Mouse (Mus musculus) E14TG2a.4 (cell line): Measurements from ENCODE around the gene Pgc.

Experiments used
- H3K27me3 ChIP-seq: 2 replicates; pipeline ENCODE4 v1.6.1; 2014; ENCODE audit warnings: low read length, control low read depth; ENCODE audit not compliant: insufficient read depth
- H3K36me3 ChIP-seq: 2 replicates; pipeline ENCODE4 v1.6.1; 2014; ENCODE audit warnings: low read length, control low read depth; ENCODE audit not compliant: insufficient read depth
- H3K4me1 ChIP-seq: replicated peaks from 2 replicates; pipeline ENCODE4 v1.6.1; 2014; ENCODE audit warnings: low read depth, low read length, control low read depth
- H3K4me3 ChIP-seq: replicated peaks from 2 replicates; pipeline ENCODE4 v1.5.1; 2014; ENCODE audit warnings: mild to moderate bottlenecking, low read length
- H3K9me3 ChIP-seq: 2 replicates; pipeline ENCODE4 v1.6.1; 2014; ENCODE audit warnings: low read length, control low read depth
- CTCF ChIP-seq: conservative IDR thresholded peaks from 2 replicates; pipeline ENCODE4 v1.5.1; 2014; ENCODE audit warnings: low read length
- NANOG ChIP-seq: IDR thresholded peaks from 2 replicates; pipeline ENCODE4 v1.6.1; 2014; ENCODE audit warnings: borderline replicate concordance, low read length, mixed read lengths
- POU5F1 ChIP-seq: IDR thresholded peaks from 2 replicates; pipeline ENCODE4 v1.6.1; 2014; ENCODE audit warnings: low read length, borderline replicate concordance

Pgc gene

GRCm38 (mm10) chr17:47691650-47692049 is 35.0 kb upstream of the Pgc start:
- Histone ChIP-seq H3K4me3 (no peak overlapping the region), H3K36me3 (peaks cover 7% of the 10 kb centered on the region), H3K4me1 (peaks cover 64% of the 10 kb centered on the region), H3K9me3 (no peaks in the 10 kb centered on the region), H3K27me3 (peaks cover 67% of the 10 kb centered on the region)
- TF ChIP-seq NANOG (peak; percentile 44; the same call in 1 of the 2 replicates), POU5F1 (no peak)

DNA sequence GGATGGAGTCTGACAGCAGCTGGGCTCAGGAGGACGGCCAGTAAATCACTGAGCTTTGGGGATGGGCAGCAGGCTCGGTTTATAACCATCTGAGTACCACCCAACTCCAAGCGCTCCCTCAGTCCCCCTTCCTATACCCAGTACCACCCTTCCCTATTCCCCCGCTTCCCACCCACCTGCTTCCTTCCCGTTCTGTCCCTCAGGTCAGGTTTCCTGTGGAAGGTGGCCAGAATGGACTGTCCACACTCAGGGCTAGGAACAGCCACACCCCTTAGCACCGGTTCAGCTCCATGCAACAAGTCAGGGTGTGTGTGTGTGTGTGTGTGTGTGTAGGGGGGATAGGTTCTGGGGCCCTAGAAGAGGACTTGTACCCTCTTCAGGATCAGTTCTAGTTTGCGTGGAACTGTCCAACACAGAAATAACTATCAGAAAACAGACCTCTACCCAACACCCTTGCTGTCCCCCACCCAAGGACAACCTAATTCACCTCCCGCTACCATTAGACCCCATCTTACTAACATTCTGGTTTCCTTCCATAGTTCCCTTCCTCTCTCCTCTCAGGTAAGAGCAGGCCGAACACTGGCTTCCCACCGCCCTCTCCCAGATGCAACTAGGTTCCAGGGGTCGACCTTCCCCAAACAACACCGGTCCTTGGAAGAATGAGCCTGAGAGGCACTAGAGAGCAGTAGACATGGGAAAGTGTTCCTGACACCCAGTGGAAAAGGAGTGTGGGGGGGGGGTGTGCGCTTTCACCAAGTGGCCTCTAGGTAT is 32.8 kb upstream of the Pgc start:
- TF ChIP-seq NANOG (no peak), POU5F1 (no peak), CTCF (no peak)
- Histone ChIP-seq H3K9me3 (no peaks in the 10 kb centered on the region), H3K4me3 (peak overlapping the region; percentile 86), H3K4me1 (peaks cover 66% of the 10 kb centered on the region), H3K36me3 (peaks cover 18% of the 10 kb centered on the region), H3K27me3 (peaks cover 74% of the 10 kb centered on the region)

DNA sequence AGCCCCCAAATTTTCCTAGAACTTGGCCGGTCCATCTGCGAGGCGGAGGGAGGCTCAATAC is 32.4 kb upstream of the Pgc start, which contains the start of gene Gm21981:
Gene Gm21981, minus strand, starts transcription at position 14 of the 61 bp plus-strand sequence.
- TF ChIP-seq POU5F1 (no peak), CTCF (no peak)
- Histone ChIP-seq H3K4me3 (peak within 1 kb of the TSS; percentile 86), H3K36me3 (peaks cover 22% of the 10 kb centered on the region), H3K4me1 (peaks cover 66% of the 10 kb centered on the region), H3K27me3 (peaks cover 70% of the 10 kb centered on the region), H3K9me3 (no peaks in the 10 kb centered on the region)

GRCm38 (mm10) chr17:47694503-47695336 is 31.9 kb upstream of the Pgc start, which contains the start of gene Prickle4:
Gene Prickle4 (minus strand): TSS chr17:47694736.
- H3K4me1 ChIP-seq, result peaks cover 66% of the 10 kb centered on the region
- H3K36me3 ChIP-seq, result peaks cover 27% of the 10 kb centered on the region
- H3K9me3 ChIP-seq, result no peaks in the 10 kb centered on the region
- H3K27me3 ChIP-seq, result peaks cover 65% of the 10 kb centered on the region
- H3K4me3 ChIP-seq, result peak within 1 kb of the TSS; percentile 86
- TF ChIP-seq POU5F1, result no peak
- peak; percentile 25 for TF ChIP-seq CTCF

- Histone ChIP-seq H3K4me1 (peaks cover 66% of the 10 kb centered on the region), H3K36me3 (peaks cover 33% of the 10 kb centered on the region), H3K9me3 (no peaks in the 10 kb centered on the region), H3K27me3 (peaks cover 63% of the 10 kb centered on the region), H3K4me3 (peak overlapping the region; percentile 86)
- TF ChIP-seq POU5F1 (no peak), CTCF (no peak), NANOG (no peak)
These were observed 31.3 kb upstream of the Pgc start for GRCm38 (mm10) chr17:47695337-47695710.

DNA sequence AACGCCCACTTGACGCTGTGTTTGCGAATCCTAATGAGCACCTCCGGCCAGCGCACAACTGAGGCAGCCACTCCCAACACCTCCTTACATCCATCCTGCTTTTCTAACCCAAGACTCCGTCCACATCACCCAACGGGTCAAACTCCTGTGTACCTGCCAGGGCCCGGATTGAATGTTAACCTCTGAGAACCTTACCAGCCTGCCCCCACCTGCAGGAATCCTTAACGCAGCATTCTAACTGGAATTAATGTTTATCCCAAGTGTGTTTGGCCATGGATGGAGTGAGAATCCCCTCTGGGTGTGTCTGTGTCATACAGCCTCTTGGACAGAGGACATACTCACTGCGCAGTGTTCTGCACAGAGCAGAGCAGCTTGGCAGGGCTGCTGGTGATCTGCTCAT is 28.5 kb upstream of the Pgc start:
- peaks cover 36% of the 10 kb centered on the region for H3K27me3 ChIP-seq
- H3K9me3 ChIP-seq, result no peaks in the 10 kb centered on the region
- H3K4me1 ChIP-seq, result peaks cover 66% of the 10 kb centered on the region
- peaks cover 51% of the 10 kb centered on the region for H3K36me3 ChIP-seq
- TF ChIP-seq CTCF, result no peak
- no peak for TF ChIP-seq NANOG
- no peak for TF ChIP-seq POU5F1
- H3K4me3 ChIP-seq, result no peak overlapping the region

- Histone ChIP-seq H3K9me3 (no peaks in the 10 kb centered on the region), H3K4me3 (no peak overlapping the region), H3K36me3 (peaks cover 51% of the 10 kb centered on the region), H3K27me3 (peaks cover 27% of the 10 kb centered on the region), H3K4me1 (peaks cover 68% of the 10 kb centered on the region)
- TF ChIP-seq CTCF (no peak), NANOG (no peak), POU5F1 (no peak)
These were observed 27.6 kb upstream of the Pgc start for GRCm38 (mm10) chr17:47699055-47699454.

DNA sequence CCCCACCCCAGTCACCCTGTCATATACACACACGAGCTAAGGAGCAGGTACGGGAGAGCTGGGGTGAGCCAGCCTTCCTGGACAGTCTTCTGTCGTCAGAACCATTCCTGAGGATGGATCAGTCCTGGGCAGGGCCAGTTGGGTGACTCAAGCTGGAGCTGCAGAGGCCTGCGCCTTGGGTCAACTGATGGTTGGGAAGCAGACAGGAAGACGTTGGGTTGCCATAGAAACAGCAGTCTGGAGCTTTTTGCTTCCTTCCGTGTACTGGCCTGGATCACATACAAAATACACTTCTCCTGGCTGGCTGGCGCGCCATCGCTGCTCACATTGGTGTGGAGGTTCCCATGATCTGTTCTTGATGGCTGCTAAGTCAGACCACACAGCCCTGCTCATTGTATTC is 24.8 kb upstream of the Pgc start:
- TF ChIP-seq POU5F1 (no peak), NANOG (no peak)
- Histone ChIP-seq H3K4me3 (peak overlapping the region; percentile 79), H3K9me3 (no peaks in the 10 kb centered on the region), H3K4me1 (peaks cover 84% of the 10 kb centered on the region), H3K27me3 (peaks cover 8% of the 10 kb centered on the region), H3K36me3 (peaks cover 71% of the 10 kb centered on the region)
